Comparison of ENCODE assay signal across 8 mouse cellular contexts in genomic region chr5:129864467-129864866, GRCm38 (mm10). TPM values are rescaled to one million over a fixed set of nuclear protein-coding genes. Genes with fewer than 3 reads are reported as not detected.
A peak's percentile ranks its signal among the peaks of the same experiment; 100 is the strongest.
DNase-seq lines count a peak whose midpoint lies in the region; ATAC-seq and TF ChIP-seq lines count a peak whose summit lies in the region.

No protein-coding gene starts in this region.

- no peak for ATAC-seq in heart, embryonic 14.5 days (ENCODE audit: insufficient number of reproducible peaks, insufficient read depth, low FRiP score, low read depth)
- no peak for ATAC-seq in lung, embryonic 16.5 days (ENCODE audit: low read depth)

- peaks cover 32 to 43% of the 10 kb centered on the region in 2 experiments for H3K36me3 ChIP-seq in CH12.LX (replicated peaks in 1 of 2; ENCODE audit: control insufficient read depth in 1 of 2, insufficient read depth in 1 of 2, low read length in 1 of 2)
- H3K36me3 ChIP-seq in heart, embryonic 14.5 days (ENCODE audit: control insufficient read depth, insufficient read depth, low read length): peaks cover 22% of the 10 kb centered on the region
- peaks cover 10% of the 10 kb centered on the region for H3K36me3 ChIP-seq in lung, embryonic 16.5 days (ENCODE audit: control insufficient read depth, insufficient read depth, low read length)
- peaks cover 3% of the 10 kb centered on the region for H3K36me3 ChIP-seq in small intestine, adult 2 months (ENCODE audit: control insufficient read depth, insufficient read depth, low read length)

- no peak overlapping the region for H3K27ac ChIP-seq in CH12.LX (ENCODE audit: insufficient read depth, low read depth)
- no peak overlapping the region for H3K27ac ChIP-seq in heart, embryonic 14.5 days (replicated peaks in 1 of 2; ENCODE audit: control insufficient read depth in 1 of 2, insufficient read depth in 1 of 2, low read depth in 2 of 2, low read length in 2 of 2)
- no peak overlapping the region for H3K27ac ChIP-seq in lung, embryonic 16.5 days (ENCODE audit: low read length)
- no peak overlapping the region for H3K27ac ChIP-seq in small intestine, adult 2 months (ENCODE audit: insufficient read depth, low read depth, low read length)

- TF ChIP-seq RAD21 in CH12.LX (IDR thresholded peaks at IDR 0.05; ENCODE audit: low read depth, low read length): no peak

- TF ChIP-seq POLR2A in CH12.LX (IDR thresholded peaks at IDR 0.05; ENCODE audit: low read depth, low read length): no peak
- no peak for TF ChIP-seq POLR2A in small intestine, adult 2 months (IDR thresholded peaks at IDR 0.05; ENCODE audit: low read depth, low read length)

- H3K27me3 ChIP-seq in CH12.LX (replicated peaks): no peaks in the 10 kb centered on the region
- H3K27me3 ChIP-seq in heart, embryonic 14.5 days (ENCODE audit: control insufficient read depth, insufficient read depth, low read length): no peaks in the 10 kb centered on the region
- H3K27me3 ChIP-seq in lung, embryonic 16.5 days (ENCODE audit: control insufficient read depth, insufficient read depth, low read depth, low read length): no peaks in the 10 kb centered on the region
- no peaks in the 10 kb centered on the region for H3K27me3 ChIP-seq in small intestine, adult 2 months (ENCODE audit: control insufficient read depth, insufficient read depth, low read length)

- H3K9me3 ChIP-seq in CH12.LX (replicated peaks; ENCODE audit: low read length): peaks cover 10% of the 10 kb centered on the region
- no peaks in the 10 kb centered on the region for H3K9me3 ChIP-seq in heart, embryonic 14.5 days (ENCODE audit: control insufficient read depth, low read length)
- no peaks in the 10 kb centered on the region for H3K9me3 ChIP-seq in lung, embryonic 16.5 days (ENCODE audit: control insufficient read depth, low read length)

- H3K4me3 ChIP-seq in CH12.LX (replicated peaks in 1 of 3; ENCODE audit: low read depth in 2 of 3, low read length in 2 of 3, poor library complexity in 1 of 3): no peak overlapping the region
- H3K4me3 ChIP-seq in heart, embryonic 14.5 days (ENCODE audit: control insufficient read depth in 1 of 2, insufficient read depth in 1 of 2, low read depth in 1 of 2, low read length in 2 of 2): no peak overlapping the region
- no peak overlapping the region for H3K4me3 ChIP-seq in lung, embryonic 16.5 days (ENCODE audit: low read length)
- H3K4me3 ChIP-seq in small intestine, adult 2 months (ENCODE audit: low read depth, low read length): no peak overlapping the region

- no peak for TF ChIP-seq EP300 in CH12.LX (IDR thresholded peaks at IDR 0.05; ENCODE audit: low read length)

- H3K9ac ChIP-seq in CH12.LX (ENCODE audit: insufficient read depth, low read depth): no peak overlapping the region
- no peak overlapping the region for H3K9ac ChIP-seq in heart, embryonic 14.5 days (ENCODE audit: low read length)
- no peak overlapping the region; the same call in 1 of the 2 replicates for H3K9ac ChIP-seq in lung, embryonic 16.5 days (ENCODE audit: low read length)

- no peaks in the 10 kb centered on the region for H3K79me2 ChIP-seq in CH12.LX (replicated peaks; ENCODE audit: control insufficient read depth, extremely low read depth, insufficient read depth, poor library complexity, severe bottlenecking)

- H3K4me2 ChIP-seq in CH12.LX (ENCODE audit: insufficient read depth, low read depth, poor library complexity, severe bottlenecking): no peak overlapping the region
- peak overlapping the region; percentile 38 for H3K4me2 ChIP-seq in heart, embryonic 14.5 days (ENCODE audit: low read length)
- 0 out of 2 replicates have a peak overlapping the region, but pooled peaks have one; percentile 25 for H3K4me2 ChIP-seq in lung, embryonic 16.5 days (ENCODE audit: low read depth, low read length)

- dilution Hi-C loops in CH12.LX (cut with MboI; ENCODE audit: extremely low pct_ligation_motif_present, extremely low pct_unique_long_range_greater_than_20kb, low sequenced_read_pairs): no loop called here

- WGBS in heart, embryonic 14.5 days: 8% methylated on average over 18 of the region's 18 CpGs
- WGBS in lung, embryonic 16.5 days: 8% methylated on average over 18 of the region's 18 CpGs
- WGBS in small intestine, adult 2 months: 12% methylated on average over 18 of the region's 18 CpGs

- peak; percentile 10 to 48; a peak in 2 of 4 replicates for TF ChIP-seq CTCF in CH12.LX (conservative IDR thresholded peaks at IDR 0.05 in 1 of 2, IDR thresholded peaks at IDR 0.05 in 1 of 2; ENCODE audit: low read depth in 2 of 2, low read length in 2 of 2)
- peak; percentile 49; the same call in 1 of the 2 replicates for TF ChIP-seq CTCF in small intestine, adult 2 months (IDR thresholded peaks at IDR 0.05; ENCODE audit: extremely low read depth, insufficient read length, insufficient replicate concordance, low read depth, low read length)

- peak; percentile 31 to 46 for DNase-seq in cerebellum, adult 18-20 months
- no peak for DNase-seq in cerebellum, adult 11-12 months
- DNase-seq in CH12.LX (ENCODE audit: extremely low read depth): no peak
- peak; percentile 55 for DNase-seq in embryo, embryonic 10.5 days (ENCODE audit: low spot score)
- DNase-seq in kidney, postnatal 4 days: peak; percentile 73 to 79

- in situ Hi-C loops in CH12.LX (cut with MboI; ENCODE audit: low pct_ligation_motif_present, low pct_unique_long_range_greater_than_20kb, low sequenced_read_pairs): no loop called here

- H3K4me1 ChIP-seq in CH12.LX (ENCODE audit: control insufficient read depth in 1 of 2, insufficient read depth in 2 of 2): no peaks in the 10 kb centered on the region
- peaks cover 3 to 6% of the 10 kb centered on the region in 2 experiments; a peak in 2 of 4 replicates for H3K4me1 ChIP-seq in heart, embryonic 14.5 days (ENCODE audit: control insufficient read depth in 2 of 2, insufficient read depth in 2 of 2, low read length in 2 of 2)
- no peaks in the 10 kb centered on the region for H3K4me1 ChIP-seq in lung, embryonic 16.5 days (replicated peaks; ENCODE audit: control insufficient read depth, insufficient read depth, low read length)
- H3K4me1 ChIP-seq in small intestine, adult 2 months (ENCODE audit: control insufficient read depth, insufficient read depth, insufficient read length, low read length): 0 out of 2 replicates have a peak, but pooled peaks cover 4% of the 10 kb centered on the region

TF ChIP-seq in CH12.LX, 34 proteins besides CTCF, POLR2A, EP300 and RAD21:
- no peak for TF ChIP-seq ZKSCAN1 (IDR thresholded peaks at IDR 0.05; ENCODE audit: borderline replicate concordance, low read depth, low read length)
- TF ChIP-seq ELF1 (IDR thresholded peaks at IDR 0.05; ENCODE audit: low read depth, low read length): no peak
- TF ChIP-seq MXI1 (IDR thresholded peaks at IDR 0.05; ENCODE audit: low read depth, low read length): no peak
- TF ChIP-seq CHD1 (IDR thresholded peaks at IDR 0.05; ENCODE audit: low read depth, low read length): no peak
- TF ChIP-seq CHD2 (IDR thresholded peaks at IDR 0.05; ENCODE audit: low read length): no peak
- TF ChIP-seq PAX5 (IDR thresholded peaks at IDR 0.05; ENCODE audit: low read length): no peak
- no peak for TF ChIP-seq TCF12 (IDR thresholded peaks at IDR 0.05; ENCODE audit: low read depth, low read length)
- TF ChIP-seq KAT2A (IDR thresholded peaks at IDR 0.05; ENCODE audit: insufficient replicate concordance, low read length): no peak
- no peak for TF ChIP-seq UBTF (IDR thresholded peaks at IDR 0.05; ENCODE audit: low read depth, low read length)
- TF ChIP-seq GABPA (IDR thresholded peaks at IDR 0.05; ENCODE audit: insufficient replicate concordance, low read depth, low read length): no peak
- TF ChIP-seq ZNF384 (IDR thresholded peaks at IDR 0.05; ENCODE audit: low read depth, low read length): no peak
- no peak for TF ChIP-seq USF1 (IDR thresholded peaks at IDR 0.05; ENCODE audit: low read depth, low read length)
- no peak for TF ChIP-seq SMC3 (IDR thresholded peaks at IDR 0.05; ENCODE audit: low read depth, low read length)

RNA-seq across cellular contexts. Expression of gene Sumf2, which starts 17.7 kb away (rescaled TPM):
- 43.0 and 47.8 TPM in 2 replicates for total RNA-seq in CH12.LX (2012; rRNA removed)
- total RNA-seq in CH12.LX (2014; rRNA removed): 30.7 and 34.6 TPM in 2 replicates
- 39.7 and 50.3 TPM in 2 replicates for polyA plus RNA-seq in CH12.LX (2012; ENCODE audit: insufficient read length, low read depth)
- polyA plus RNA-seq in heart, embryonic 14.5 days (2014; fragmentation: Nextera tagmentation; extraction: Ambion mirVana): 26.2 and 26.8 TPM in 2 replicates
- polyA plus RNA-seq in lung, embryonic 16.5 days (2015; fragmentation: Nextera tagmentation; extraction: Ambion mirVana): 40.1 and 51.4 TPM in 2 replicates
- polyA plus RNA-seq in small intestine, adult 2 months (2012; rRNA removed): 3.7 and 4.1 TPM in 2 replicates

RNA-seq across cellular contexts. Expression of gene Chchd2, which starts 22.8 kb away (rescaled TPM):
- total RNA-seq in CH12.LX (2012; rRNA removed) (552 and 592 TPM in 2 replicates), CH12.LX (2014; rRNA removed) (988 and 1,007 TPM in 2 replicates)
- polyA plus RNA-seq in CH12.LX (2012; ENCODE audit: insufficient read length, low read depth): 346 and 370 TPM in 2 replicates
- polyA plus RNA-seq in heart, embryonic 14.5 days (2014; fragmentation: Nextera tagmentation; extraction: Ambion mirVana): 1,002 and 1,067 TPM in 2 replicates
- 815 and 838 TPM in 2 replicates for polyA plus RNA-seq in lung, embryonic 16.5 days (2015; fragmentation: Nextera tagmentation; extraction: Ambion mirVana)
- polyA plus RNA-seq in small intestine, adult 2 months (2012; rRNA removed): 2,208 and 2,785 TPM in 2 replicates

RNA-seq across cellular contexts. Expression of gene Zbed5, which starts 31.1 kb away (rescaled TPM):
- 4.5 and 5.4 TPM in 2 replicates for total RNA-seq in CH12.LX (2012; rRNA removed)
- total RNA-seq in CH12.LX (2014; rRNA removed): 6.4 and 7.4 TPM in 2 replicates
- polyA plus RNA-seq in CH12.LX (2012; ENCODE audit: insufficient read length, low read depth): 4.9 and 5.1 TPM in 2 replicates
- 3.2 and 3.4 TPM in 2 replicates for polyA plus RNA-seq in heart, embryonic 14.5 days (2014; fragmentation: Nextera tagmentation; extraction: Ambion mirVana)
- polyA plus RNA-seq in lung, embryonic 16.5 days (2015; fragmentation: Nextera tagmentation; extraction: Ambion mirVana): 4.3 and 4.4 TPM in 2 replicates
- polyA plus RNA-seq in small intestine, adult 2 months (2012; rRNA removed): 0.19 and 0.39 TPM in 2 replicates

RNA-seq across cellular contexts. Expression of gene Phkg1, which starts 33.9 kb away (rescaled TPM):
- 0.21 and 0.25 TPM in 2 replicates for total RNA-seq in CH12.LX (2012; rRNA removed)
- total RNA-seq in CH12.LX (2014; rRNA removed): 0.23 TPM in 1 of 2 replicates, not detected in the other
- polyA plus RNA-seq in CH12.LX (2012; ENCODE audit: insufficient read length, low read depth): 0.16 and 0.61 TPM in 2 replicates
- polyA plus RNA-seq in heart, embryonic 14.5 days (2014; fragmentation: Nextera tagmentation; extraction: Ambion mirVana): 1.00 and 2.4 TPM in 2 replicates
- polyA plus RNA-seq in lung, embryonic 16.5 days (2015; fragmentation: Nextera tagmentation; extraction: Ambion mirVana): 0.39 and 0.43 TPM in 2 replicates
- 0.04 and 0.14 TPM in 2 replicates for polyA plus RNA-seq in small intestine, adult 2 months (2012; rRNA removed)

RNA-seq across cellular contexts. Expression of gene Nupr1l, which starts 43.9 kb away (rescaled TPM):
- total RNA-seq in CH12.LX (2012; rRNA removed) (0.46 and 0.68 TPM in 2 replicates), CH12.LX (2014; rRNA removed) (0.46 TPM in 1 of 2 replicates, not detected in the other)
- not detected in 2 replicates for polyA plus RNA-seq in CH12.LX (2012; ENCODE audit: insufficient read length, low read depth)
- 2.9 and 3.8 TPM in 2 replicates for polyA plus RNA-seq in heart, embryonic 14.5 days (2014; fragmentation: Nextera tagmentation; extraction: Ambion mirVana)
- 2.6 and 3.1 TPM in 2 replicates for polyA plus RNA-seq in lung, embryonic 16.5 days (2015; fragmentation: Nextera tagmentation; extraction: Ambion mirVana)
- polyA plus RNA-seq in small intestine, adult 2 months (2012; rRNA removed): 4.2 and 5.0 TPM in 2 replicates

Comparison
In these comparisons a context has a peak if more than half of its experiments do, and no peak if none do; other contexts are left out.
1. DNase-seq: peak in cerebellum, adult 18-20 months (2 of 2), embryo, embryonic 10.5 days (single experiment) and kidney, postnatal 4 days (2 of 2); none in cerebellum, adult 11-12 months (single experiment) and CH12.LX (single experiment).